Mouse (Mus musculus) CH12.LX (cell line): ENCODE results near the gene Mctp2. TPM values are rescaled to one million over a fixed set of nuclear protein-coding genes. Genes with fewer than 3 reads are reported as not detected.

ENCODE experiments used
- DNase-seq: peaks from one replicate; pipeline ENCODE4 v3.0.0-alpha.2; 2013; ENCODE audit errors: extremely low read depth
- H3K27ac ChIP-seq: 2 replicates; pipeline ENCODE4 v1.5.1; 2012; ENCODE audit warnings: low read depth, mild to moderate bottlenecking, control low read depth, moderate library complexity; ENCODE audit not compliant: insufficient read depth
- H3K27me3 ChIP-seq: replicated peaks from 2 replicates; pipeline ENCODE3; 2012; ENCODE audit warnings: inconsistent platforms
- H3K36me3 ChIP-seq, 2 experiments: replicated peaks in 1 of 2; 2 replicates each; pipeline versions ENCODE3 to v1.6.1; 2012; ENCODE audit warnings: inconsistent platforms in 1 of 2, low read length in 1 of 2, mild to moderate bottlenecking in 1 of 2, mixed read lengths in 1 of 2, moderate library complexity in 1 of 2; ENCODE audit not compliant: control insufficient read depth in 1 of 2, insufficient read depth in 1 of 2
- H3K4me1 ChIP-seq, 2 experiments: 2 replicates each; pipeline ENCODE4 v1.6.1; 2012; ENCODE audit warnings: inconsistent platforms in 1 of 2, moderate library complexity in 1 of 2; ENCODE audit not compliant: insufficient read depth in 2 of 2, control insufficient read depth in 1 of 2
- H3K4me2 ChIP-seq: 2 replicates; pipeline ENCODE4 v1.6.1; 2012; ENCODE audit warnings: low read depth, mild to moderate bottlenecking, control low read depth; ENCODE audit not compliant: poor library complexity, insufficient read depth, severe bottlenecking
- H3K4me3 ChIP-seq, 3 experiments: fragments of 150-350 bp in 1 of 3; sonication (generic) in 1 of 3; replicated peaks in 1 of 3; 2 replicates each; pipeline versions ENCODE3 to v1.5.1; 2011 to 2012; ENCODE audit warnings: low read depth in 2 of 3, low read length in 2 of 3, mild to moderate bottlenecking in 2 of 3, moderate library complexity in 2 of 3, control low read depth in 1 of 3, improper control_type of control experiment in 1 of 3, inconsistent platforms in 1 of 3, mixed read lengths in 1 of 3; ENCODE audit not compliant: poor library complexity in 1 of 3
- H3K79me2 ChIP-seq: replicated peaks from 2 replicates; pipeline ENCODE4 v1.6.1; 2012; ENCODE audit warnings: mild to moderate bottlenecking, moderate library complexity; ENCODE audit not compliant: control insufficient read depth, poor library complexity, insufficient read depth, severe bottlenecking; ENCODE audit errors: extremely low read depth
- H3K9ac ChIP-seq: 2 replicates; pipeline ENCODE4 v1.6.1; 2012; ENCODE audit warnings: low read depth, mild to moderate bottlenecking, control low read depth, moderate library complexity; ENCODE audit not compliant: insufficient read depth
- H3K9me3 ChIP-seq: replicated peaks from 2 replicates; pipeline ENCODE3; 2012; ENCODE audit warnings: low read length, inconsistent platforms, mixed read lengths
- CHD1 ChIP-seq: IDR thresholded peaks from 2 replicates; pipeline ENCODE4 v1.6.1; 2012; ENCODE audit warnings: low read depth, low read length, improper control_type of control experiment, inconsistent platforms
- CTCF ChIP-seq, 2 experiments: IDR thresholded peaks in 1 of 2; conservative IDR thresholded peaks in 1 of 2; 2 replicates each; pipeline ENCODE4 v1.5.1; 2011 to 2012; ENCODE audit warnings: low read depth in 2 of 2, low read length in 2 of 2, improper control_type of control experiment in 1 of 2, inconsistent platforms in 1 of 2, mild to moderate bottlenecking in 1 of 2, moderate library complexity in 1 of 2
- ELF1 ChIP-seq: IDR thresholded peaks from 2 replicates; pipeline ENCODE4 v1.6.1; 2014; ENCODE audit warnings: low read depth, mild to moderate bottlenecking, inconsistent platforms, low read length, improper control_type of control experiment
- EP300 ChIP-seq: IDR thresholded peaks from 2 replicates; pipeline ENCODE4 v1.6.1; 2011; ENCODE audit warnings: low read length, improper control_type of control experiment
- HCFC1 ChIP-seq: IDR thresholded peaks from 2 replicates; pipeline ENCODE4 v1.6.1; 2012; ENCODE audit warnings: low read depth, mild to moderate bottlenecking, inconsistent platforms, low read length, improper control_type of control experiment
- IRF4 ChIP-seq: IDR thresholded peaks from 2 replicates; pipeline ENCODE4 v1.6.1; 2014; ENCODE audit warnings: low read depth, mild to moderate bottlenecking, inconsistent platforms, low read length, improper control_type of control experiment
- MAZ ChIP-seq: IDR thresholded peaks from 2 replicates; pipeline ENCODE4 v1.6.1; 2012; ENCODE audit warnings: low read depth, mild to moderate bottlenecking, inconsistent platforms, low read length, improper control_type of control experiment, moderate library complexity
- MXI1 ChIP-seq: IDR thresholded peaks from 2 replicates; pipeline ENCODE4 v1.6.1; 2011; ENCODE audit warnings: mild to moderate bottlenecking, low read depth, low read length, improper control_type of control experiment
- POLR2A ChIP-seq: IDR thresholded peaks from 2 replicates; pipeline ENCODE4 v1.6.1; 2011; ENCODE audit warnings: low read depth, mild to moderate bottlenecking, improper control_type of control experiment, low read length
- RCOR1 ChIP-seq: conservative IDR thresholded peaks from 2 replicates; pipeline ENCODE4 v1.6.1; 2012; ENCODE audit warnings: low read depth, mild to moderate bottlenecking, inconsistent platforms, low read length, improper control_type of control experiment
- SIN3A ChIP-seq: IDR thresholded peaks from 2 replicates; pipeline ENCODE4 v1.6.1; 2012; ENCODE audit warnings: low read length, improper control_type of control experiment, inconsistent platforms
- TBP ChIP-seq: conservative IDR thresholded peaks from 2 replicates; pipeline ENCODE4 v1.6.1; 2011; ENCODE audit warnings: low read depth, low read length, improper control_type of control experiment
- TCF12 ChIP-seq: IDR thresholded peaks from 2 replicates; pipeline ENCODE4 v1.6.1; 2014; ENCODE audit warnings: low read depth, mild to moderate bottlenecking, inconsistent platforms, low read length, improper control_type of control experiment
- UBTF ChIP-seq: IDR thresholded peaks from 2 replicates; pipeline ENCODE4 v1.6.1; 2012; ENCODE audit warnings: low read depth, mild to moderate bottlenecking, inconsistent platforms, low read length, improper control_type of control experiment, moderate library complexity
- ZNF384 ChIP-seq: IDR thresholded peaks from 2 replicates; pipeline ENCODE4 v1.6.1; 2012; ENCODE audit warnings: low read depth, low read length, improper control_type of control experiment, inconsistent platforms
- dilution Hi-C: fragments of 300-500 bp; cut with MboI; formaldehyde crosslinking; loops from 2 replicates; pipeline ENCODE4 v1.14.3; 2020; ENCODE audit warnings: low sequenced_read_pairs; ENCODE audit not compliant: extremely low pct_unique_long_range_greater_than_20kb, extremely low pct_ligation_motif_present
- in situ Hi-C: fragments of 300-500 bp; cut with MboI; formaldehyde crosslinking; loops from 3 replicates; pipeline ENCODE4 v1.14.3; 2019; ENCODE audit warnings: low sequenced_read_pairs, low pct_ligation_motif_present, low pct_unique_long_range_greater_than_20kb, mixed read lengths
- polyA plus RNA-seq: library from polyadenylated mRNA; unstranded; fragments of >175 nt; gene quantifications from 2 replicates; pipeline ENCODE4 v1.2.1, GENCODE M21; 2012; ENCODE audit warnings: low read depth; ENCODE audit not compliant: insufficient read length
- total RNA-seq, 2 experiments: library from RNA; depleted of rRNA; stranded (reverse); fragments of 300-350 nt in 1 of 2; fragments of >200 nt in 1 of 2; gene quantifications; 2 replicates each; pipeline ENCODE4 v1.2.3; 2012 to 2014

Mctp2 gene
- total and polyA plus RNA-seq, 3 experiments, result 0.23 to 0.48 (median 0.38) TPM

- TF ChIP-seq UBTF, result no peak
- no peak for TF ChIP-seq ZNF384
- TF ChIP-seq TCF12, result no peak
- TF ChIP-seq MAZ, result no peak
- no peak for TF ChIP-seq ELF1
- no peak overlapping the region for H3K4me3 ChIP-seq
- in situ Hi-C loops (no loop called here), dilution Hi-C loops (no loop called here)
- H3K36me3 ChIP-seq, result no peaks in the 10 kb centered on the region
- H3K4me1 ChIP-seq, result no peaks in the 10 kb centered on the region
- no peak overlapping the region for H3K4me2 ChIP-seq
- H3K27me3 ChIP-seq, result no peaks in the 10 kb centered on the region
- H3K9ac ChIP-seq, result no peak overlapping the region
- no peak overlapping the region for H3K27ac ChIP-seq
- H3K9me3 ChIP-seq, result no peaks in the 10 kb centered on the region
- no peaks in the 10 kb centered on the region for H3K79me2 ChIP-seq
- DNase-seq, result no peak
These were observed 209.4 kb downstream of the Mctp2 start for GRCm38 (mm10) chr7:72096973-72097372.

DNA sequence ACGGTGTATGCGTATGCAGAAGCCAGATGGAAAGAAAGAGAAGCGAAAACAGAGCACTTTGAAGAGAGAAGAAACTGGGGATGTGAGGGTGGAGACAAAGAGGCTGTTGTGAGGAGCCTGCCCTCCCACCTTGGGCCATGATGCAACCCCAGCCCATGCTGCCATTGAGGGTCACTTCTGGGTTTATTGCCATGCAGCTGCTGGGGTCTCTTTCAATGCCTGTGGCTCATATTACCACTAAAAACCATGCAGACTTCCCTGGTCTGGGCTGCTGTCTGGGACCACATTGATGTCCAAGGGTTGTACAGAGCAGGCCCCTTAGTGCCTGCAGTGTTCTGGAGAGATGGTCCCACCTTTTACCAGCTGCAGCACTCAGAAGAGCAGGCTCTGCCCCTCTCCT is 210.0 kb downstream of the Mctp2 start:
- Histone ChIP-seq H3K4me3 (no peak overlapping the region), H3K27me3 (no peaks in the 10 kb centered on the region), H3K36me3 (no peaks in the 10 kb centered on the region), H3K27ac (no peak overlapping the region), H3K9ac (no peak overlapping the region), H3K9me3 (no peaks in the 10 kb centered on the region), H3K4me1 (no peaks in the 10 kb centered on the region), H3K79me2 (no peaks in the 10 kb centered on the region), H3K4me2 (no peak overlapping the region)
- no peak for DNase-seq
- TF ChIP-seq HCFC1 (no peak), CHD1 (no peak), MXI1 (no peak), CTCF (conservative IDR thresholded peaks at IDR 0.05 in 1 of 2, IDR thresholded peaks at IDR 0.05 in 1 of 2; ENCODE audit: low read depth in 2 of 2, low read length in 2 of 2) (no peak), POLR2A (no peak), RCOR1 (no peak)
- in situ Hi-C loops (no loop called here), dilution Hi-C loops (no loop called here)

DNA sequence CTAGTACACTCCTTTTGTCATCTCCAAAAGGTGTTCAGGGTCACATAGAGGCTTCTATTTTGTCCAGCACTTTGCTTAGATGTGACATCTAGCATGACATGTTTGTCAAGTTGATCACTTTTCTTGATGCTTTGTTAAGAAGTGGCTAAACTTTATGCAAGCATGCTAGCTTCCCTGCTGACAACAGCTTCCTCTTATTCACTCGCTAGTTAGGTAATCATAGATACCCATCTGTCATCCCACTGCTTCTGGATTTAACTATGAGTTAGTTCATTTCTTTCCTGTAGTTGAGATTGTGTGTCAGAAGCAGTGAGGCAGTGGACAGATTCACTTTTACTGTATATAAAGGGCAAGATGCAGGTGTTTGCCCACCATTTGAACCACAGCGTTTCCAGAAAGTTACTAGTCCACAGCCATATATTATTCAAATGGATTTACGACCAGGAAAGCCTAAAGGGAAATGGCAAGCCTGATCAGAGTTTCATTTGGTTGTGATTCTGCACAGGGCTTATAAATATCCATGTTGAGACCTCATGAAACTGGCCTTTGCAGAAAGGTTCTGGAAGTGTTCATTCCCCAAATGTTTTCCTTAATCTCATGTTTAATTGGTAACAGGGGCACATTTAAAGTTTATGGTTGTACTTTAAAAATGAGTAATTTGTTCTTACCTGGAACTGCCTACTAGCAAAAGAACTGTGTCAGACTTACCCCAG is 216.8 kb downstream of the Mctp2 start:
- Histone ChIP-seq H3K9me3 (no peaks in the 10 kb centered on the region), H3K79me2 (no peaks in the 10 kb centered on the region), H3K27me3 (no peaks in the 10 kb centered on the region), H3K4me1 (no peaks in the 10 kb centered on the region), H3K4me2 (no peak overlapping the region), H3K4me3 (no peak overlapping the region), H3K9ac (no peak overlapping the region), H3K27ac (no peak overlapping the region), H3K36me3 (no peaks in the 10 kb centered on the region)
- no peak for DNase-seq
- TF ChIP-seq SIN3A (no peak), IRF4 (no peak), TBP (no peak), EP300 (no peak)
- in situ Hi-C loops (no loop called here), dilution Hi-C loops (no loop called here)
